Mouse (Mus musculus): Measurements from ENCODE around the gene Timmdc1. TPM values are rescaled to one million over a fixed set of nuclear protein-coding genes. Genes with fewer than 3 reads are reported as not detected.

Timmdc1 gene
- polyA plus RNA-seq, 1 experiment from 2014 or later = 26.4 TPM

DNA sequence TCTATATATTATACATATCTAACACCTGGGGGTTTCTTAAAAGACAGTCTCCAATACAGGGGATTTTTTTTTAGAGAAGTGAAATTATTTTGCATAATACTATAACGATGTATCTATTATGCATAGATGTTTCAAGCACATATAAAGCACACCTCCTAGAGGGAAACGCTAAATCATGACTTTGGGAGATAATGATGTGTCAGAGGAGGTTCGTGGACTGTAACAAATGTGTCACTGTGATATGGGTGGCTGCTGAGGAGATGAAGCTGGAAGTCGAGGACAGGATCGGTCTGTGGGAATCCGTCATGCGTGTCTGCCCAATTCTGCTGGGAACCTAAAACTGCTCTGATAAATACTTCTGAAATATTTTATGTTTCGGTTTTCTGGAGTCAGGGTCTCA is 60.7 kb downstream of the Timmdc1 start:
- H3K4me1 ChIP-seq (ENCODE audit: control insufficient read depth, insufficient read depth, low read length) = no peaks in the 10 kb centered on the region
- H3K9me3 ChIP-seq (replicated peaks; ENCODE audit: control insufficient read depth, low read length) = no peaks in the 10 kb centered on the region
- DNase-seq (ENCODE audit: low spot score) = no peak
- no peaks in the 10 kb centered on the region for H3K27me3 ChIP-seq (replicated peaks; ENCODE audit: control insufficient read depth, insufficient read depth, low read length)
- no peak for ATAC-seq
- H3K9ac ChIP-seq (ENCODE audit: low read length) = no peak overlapping the region
- H3K4me2 ChIP-seq (ENCODE audit: low read length) = no peak overlapping the region
- no peak overlapping the region for H3K27ac ChIP-seq (ENCODE audit: low read depth, low read length)
- WGBS = 83% methylated on average over 8 of the region's 8 CpGs
- no peaks in the 10 kb centered on the region for H3K36me3 ChIP-seq (ENCODE audit: control insufficient read depth, insufficient read depth, low read length)
- H3K4me3 ChIP-seq (ENCODE audit: low read depth, low read length) = no peak overlapping the region

DNA sequence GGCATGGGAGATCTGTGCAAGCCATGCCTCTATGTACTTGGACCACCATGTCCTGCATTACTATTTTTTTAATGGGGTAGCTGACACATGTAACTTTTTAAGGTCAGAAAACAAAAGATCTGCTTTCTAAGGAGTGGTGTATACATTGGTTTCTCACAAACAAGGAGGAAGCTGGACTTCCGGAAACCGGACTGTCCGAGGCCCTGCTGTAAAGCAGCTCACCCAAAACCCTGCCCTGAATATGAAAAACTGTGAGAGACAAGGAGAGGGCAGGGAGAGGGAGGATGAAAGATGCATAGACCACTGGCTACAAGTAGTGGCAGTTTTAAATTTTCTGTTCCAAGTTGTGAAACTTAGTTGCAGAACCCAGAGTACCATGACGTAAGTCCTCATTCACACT is 62.5 kb downstream of the Timmdc1 start:
- Histone ChIP-seq H3K9me3 (replicated peaks; ENCODE audit: control insufficient read depth, low read length) (no peaks in the 10 kb centered on the region), H3K27ac (ENCODE audit: low read depth, low read length) (no peak overlapping the region), H3K4me3 (ENCODE audit: low read depth, low read length) (no peak overlapping the region), H3K36me3 (ENCODE audit: control insufficient read depth, insufficient read depth, low read length) (no peaks in the 10 kb centered on the region), H3K4me2 (ENCODE audit: low read length) (no peak overlapping the region), H3K27me3 (replicated peaks; ENCODE audit: control insufficient read depth, insufficient read depth, low read length) (no peaks in the 10 kb centered on the region), H3K9ac (ENCODE audit: low read length) (no peak overlapping the region), H3K4me1 (ENCODE audit: control insufficient read depth, insufficient read depth, low read length) (no peaks in the 10 kb centered on the region)
- WGBS = 95% methylated on average over 4 of the region's 4 CpGs
- no peak for ATAC-seq
- no peak for DNase-seq (ENCODE audit: low spot score)

DNA sequence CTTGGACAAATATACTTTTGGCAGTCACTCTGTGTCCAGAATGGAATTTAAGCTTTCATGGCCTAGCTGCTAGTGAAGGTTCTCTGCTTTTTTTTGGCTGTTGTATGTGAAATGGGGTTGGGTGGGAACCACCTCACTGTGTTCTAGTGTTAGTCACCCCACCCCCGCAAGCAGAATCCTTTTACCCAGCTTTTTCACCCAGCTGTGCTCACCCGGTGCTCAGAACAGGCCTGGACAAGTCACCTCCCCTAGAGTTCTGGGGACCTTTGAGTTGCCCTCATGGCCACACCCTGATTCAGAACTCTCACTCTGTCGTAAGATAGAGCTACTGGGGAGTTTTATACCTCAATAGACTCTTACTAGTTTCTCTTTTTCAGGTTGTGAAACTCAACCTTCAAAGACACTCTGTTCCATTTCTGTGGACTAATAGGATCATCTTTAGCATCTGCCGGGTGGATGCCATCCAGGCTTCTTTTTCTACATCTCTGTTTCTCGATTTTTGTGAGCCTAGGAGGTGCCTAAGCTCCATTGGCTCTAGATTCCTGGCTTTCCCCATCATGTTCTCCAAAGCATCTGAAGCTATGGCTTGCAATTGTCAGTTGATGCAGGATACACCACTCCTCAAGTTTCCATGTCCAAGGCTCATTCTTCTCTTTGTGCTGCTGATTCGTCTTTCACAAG is 63.7 kb downstream of the Timmdc1 start:
- WGBS = 73% methylated on average over 6 of the region's 6 CpGs
- Histone ChIP-seq H3K4me1 (ENCODE audit: control insufficient read depth, insufficient read depth, low read length) (no peaks in the 10 kb centered on the region), H3K9ac (ENCODE audit: low read length) (no peak overlapping the region), H3K9me3 (replicated peaks; ENCODE audit: control insufficient read depth, low read length) (no peaks in the 10 kb centered on the region), H3K27me3 (replicated peaks; ENCODE audit: control insufficient read depth, insufficient read depth, low read length) (no peaks in the 10 kb centered on the region), H3K27ac (ENCODE audit: low read depth, low read length) (no peak overlapping the region), H3K4me3 (ENCODE audit: low read depth, low read length) (no peak overlapping the region), H3K36me3 (ENCODE audit: control insufficient read depth, insufficient read depth, low read length) (no peaks in the 10 kb centered on the region), H3K4me2 (ENCODE audit: low read length) (no peak overlapping the region)
- ATAC-seq = no peak
- DNase-seq (ENCODE audit: low spot score) = no peak

DNA sequence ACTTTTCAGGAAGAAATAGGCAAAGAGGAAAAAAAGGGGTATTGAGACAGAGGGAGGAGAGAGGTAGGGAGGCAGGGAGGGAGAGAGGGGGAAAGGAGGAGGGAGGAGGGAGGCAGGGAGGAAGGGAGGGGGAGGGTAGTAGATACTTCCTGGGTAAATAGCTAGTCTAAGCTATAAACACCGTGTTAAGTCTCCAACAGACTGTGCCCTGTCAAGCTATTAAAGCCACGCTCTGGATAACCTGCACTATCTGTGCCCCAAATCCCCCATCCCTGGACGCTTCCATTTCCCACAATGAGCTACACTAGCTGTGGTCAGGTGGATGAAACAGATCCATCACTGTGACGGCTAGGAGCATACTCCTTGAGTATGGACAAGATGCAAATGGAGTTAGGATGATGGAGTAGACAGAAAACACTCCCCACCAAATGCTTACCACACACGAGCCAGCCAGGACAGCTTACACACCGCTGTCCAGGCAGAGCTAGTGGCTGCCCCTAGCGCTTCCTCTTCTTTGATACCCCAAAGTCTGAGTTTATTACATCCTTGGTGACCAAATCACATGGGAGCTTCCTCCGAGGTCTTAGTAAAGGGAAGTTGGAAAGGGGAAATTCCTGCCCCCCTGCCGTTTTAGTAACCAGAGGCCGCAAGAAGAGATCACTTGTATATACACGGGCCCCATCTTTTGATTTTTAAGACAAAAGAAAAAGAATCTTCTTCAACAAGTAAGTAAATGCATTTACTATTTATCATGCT is 65.5 kb downstream of the Timmdc1 start:
- no peak overlapping the region for H3K27ac ChIP-seq (ENCODE audit: low read depth, low read length)
- no peak overlapping the region for H3K4me2 ChIP-seq (ENCODE audit: low read length)
- ATAC-seq = no peak
- no peaks in the 10 kb centered on the region for H3K9me3 ChIP-seq (replicated peaks; ENCODE audit: control insufficient read depth, low read length)
- DNase-seq (ENCODE audit: low spot score) = no peak
- no peak overlapping the region for H3K4me3 ChIP-seq (ENCODE audit: low read depth, low read length)
- H3K27me3 ChIP-seq (replicated peaks; ENCODE audit: control insufficient read depth, insufficient read depth, low read length) = no peaks in the 10 kb centered on the region
- 66% methylated on average over 11 of the region's 11 CpGs for WGBS
- H3K36me3 ChIP-seq (ENCODE audit: control insufficient read depth, insufficient read depth, low read length) = no peaks in the 10 kb centered on the region
- H3K4me1 ChIP-seq (ENCODE audit: control insufficient read depth, insufficient read depth, low read length) = no peaks in the 10 kb centered on the region
- no peak overlapping the region for H3K9ac ChIP-seq (ENCODE audit: low read length)

DNA sequence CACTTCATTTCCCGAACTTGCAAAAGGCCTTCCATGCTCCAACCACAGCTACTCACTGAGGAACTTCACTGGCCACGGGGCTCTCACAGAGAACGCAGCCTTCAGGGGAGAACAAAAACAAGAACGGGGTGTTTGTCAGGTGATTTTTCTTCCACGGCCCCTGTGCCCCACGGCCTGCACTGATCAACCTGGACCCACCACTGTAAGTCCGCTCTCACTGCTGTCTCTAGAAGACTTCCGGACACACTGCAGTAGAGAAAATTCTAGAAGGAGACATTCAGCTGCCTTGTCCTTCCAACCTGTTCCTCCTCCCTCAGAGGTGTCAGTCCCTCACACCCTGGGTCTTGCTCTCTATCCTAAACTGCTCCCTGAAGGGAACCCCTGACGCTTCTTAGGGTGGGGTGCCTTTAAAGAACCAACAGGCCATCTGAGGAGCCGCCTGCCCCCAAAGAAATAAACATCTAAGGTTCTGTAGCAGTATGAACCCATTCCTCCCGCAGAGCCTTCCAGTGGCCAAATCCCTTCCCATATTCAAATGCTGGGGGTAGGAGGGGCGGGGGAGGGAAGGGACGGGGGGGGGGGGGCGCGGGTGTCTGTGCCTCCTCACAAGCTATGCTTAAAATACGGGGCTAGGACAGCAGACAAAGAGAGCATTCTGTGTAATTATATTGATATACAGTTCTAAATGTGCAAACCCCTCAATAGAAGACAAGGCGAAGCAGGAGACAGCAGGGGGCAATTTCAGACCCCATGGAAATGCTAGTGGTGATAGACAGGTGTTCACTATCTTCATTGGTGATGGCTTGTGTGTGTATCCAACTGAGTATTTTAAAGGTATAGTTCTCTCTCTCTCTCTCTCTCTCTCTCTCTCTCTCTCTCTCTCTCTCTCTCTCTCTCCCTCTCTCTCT is 66.7 kb downstream of the Timmdc1 start, which contains the start of gene Cd80:
TSS of gene Cd80 (plus strand) at position 51 of the 908 bp plus-strand sequence.
- no peaks in the 10 kb centered on the region for H3K9me3 ChIP-seq (replicated peaks; ENCODE audit: control insufficient read depth, low read length)
- no peak within 1 kb of the TSS for H3K27ac ChIP-seq (ENCODE audit: low read depth, low read length)
- H3K27me3 ChIP-seq (replicated peaks; ENCODE audit: control insufficient read depth, insufficient read depth, low read length) = no peaks in the 10 kb centered on the region
- H3K4me2 ChIP-seq (ENCODE audit: low read length) = no peak within 1 kb of the TSS
- H3K36me3 ChIP-seq (ENCODE audit: control insufficient read depth, insufficient read depth, low read length) = no peaks in the 10 kb centered on the region
- DNase-seq (ENCODE audit: low spot score) (no peak), ATAC-seq (no peak)
- H3K4me1 ChIP-seq (ENCODE audit: control insufficient read depth, insufficient read depth, low read length) = peaks cover 4% of the 10 kb centered on the region
- no peak within 1 kb of the TSS for H3K9ac ChIP-seq (ENCODE audit: low read length)
- 70% methylated on average over 17 of the region's 17 CpGs for WGBS
- H3K4me3 ChIP-seq (ENCODE audit: low read depth, low read length) = no peak within 1 kb of the TSS

DNA sequence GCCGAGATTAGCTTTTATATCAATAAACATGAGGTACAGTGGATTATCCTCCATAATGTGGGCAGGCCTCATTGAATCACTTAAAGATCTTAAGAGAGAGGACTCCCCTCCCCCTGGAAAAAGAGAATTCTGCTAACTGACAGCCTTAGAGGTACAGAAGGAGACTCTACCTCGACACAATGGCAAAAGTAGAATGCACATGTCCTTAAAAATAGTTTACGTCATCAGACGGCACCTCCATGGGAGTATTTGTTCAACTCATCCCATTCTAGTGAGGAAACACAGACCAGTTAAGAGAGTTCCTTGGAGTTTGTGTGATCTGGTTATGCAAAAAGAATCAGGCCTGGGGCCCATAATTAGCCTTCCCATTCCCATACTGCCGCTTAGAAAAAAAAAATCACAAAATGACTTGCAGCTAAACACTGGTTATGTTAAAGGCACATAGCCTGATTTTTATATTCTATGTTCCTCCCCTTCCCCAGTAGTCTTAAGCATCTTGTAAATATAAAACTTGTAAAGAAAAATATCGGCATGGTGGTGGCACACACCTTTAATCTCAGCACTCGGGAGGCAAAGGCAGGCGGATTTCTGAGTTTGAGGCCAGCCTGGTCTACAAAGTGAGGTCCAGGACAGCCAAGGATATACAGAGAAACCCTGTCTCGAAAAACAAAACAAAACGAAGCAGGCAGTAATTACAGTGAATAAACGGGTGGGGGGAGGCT is 67.8 kb downstream of the Timmdc1 start:
- peaks cover 9% of the 10 kb centered on the region for H3K36me3 ChIP-seq (ENCODE audit: control insufficient read depth, insufficient read depth, low read length)
- DNase-seq (ENCODE audit: low spot score) = no peak
- no peak overlapping the region for H3K27ac ChIP-seq (ENCODE audit: low read depth, low read length)
- no peak overlapping the region for H3K4me3 ChIP-seq (ENCODE audit: low read depth, low read length)
- no peaks in the 10 kb centered on the region for H3K27me3 ChIP-seq (replicated peaks; ENCODE audit: control insufficient read depth, insufficient read depth, low read length)
- H3K4me1 ChIP-seq (ENCODE audit: control insufficient read depth, insufficient read depth, low read length) = peaks cover 4% of the 10 kb centered on the region
- no peak overlapping the region for H3K4me2 ChIP-seq (ENCODE audit: low read length)
- no peak for ATAC-seq
- 78% methylated on average over 11 of the region's 11 CpGs for WGBS
- no peak overlapping the region for H3K9ac ChIP-seq (ENCODE audit: low read length)
- no peaks in the 10 kb centered on the region for H3K9me3 ChIP-seq (replicated peaks; ENCODE audit: control insufficient read depth, low read length)

DNA sequence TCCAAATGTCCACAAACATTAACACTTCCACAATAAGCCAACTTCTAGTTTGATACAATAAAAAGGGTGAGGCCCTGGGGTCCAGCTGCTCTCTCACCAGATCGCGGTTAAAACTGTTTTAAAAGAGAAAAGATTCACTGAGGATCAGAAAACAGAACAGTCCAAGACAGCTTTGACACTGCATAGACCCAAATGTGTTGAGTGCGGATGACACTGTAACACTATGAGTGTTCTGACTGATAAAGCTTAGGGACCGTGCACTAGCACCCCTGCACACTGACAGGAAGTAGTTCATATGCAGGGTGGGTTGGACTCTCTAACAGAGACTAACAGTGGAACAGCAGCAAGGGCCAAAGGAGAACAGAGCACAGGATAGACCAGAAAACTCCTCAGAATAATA is 68.5 kb downstream of the Timmdc1 start:
- no peak for DNase-seq (ENCODE audit: low spot score)
- 92% methylated on average over 4 of the region's 4 CpGs for WGBS
- Histone ChIP-seq H3K9me3 (replicated peaks; ENCODE audit: control insufficient read depth, low read length) (no peaks in the 10 kb centered on the region), H3K4me1 (ENCODE audit: control insufficient read depth, insufficient read depth, low read length) (peaks cover 4% of the 10 kb centered on the region), H3K36me3 (ENCODE audit: control insufficient read depth, insufficient read depth, low read length) (peaks cover 14% of the 10 kb centered on the region), H3K4me3 (ENCODE audit: low read depth, low read length) (no peak overlapping the region), H3K9ac (ENCODE audit: low read length) (no peak overlapping the region), H3K27me3 (replicated peaks; ENCODE audit: control insufficient read depth, insufficient read depth, low read length) (no peaks in the 10 kb centered on the region), H3K27ac (ENCODE audit: low read depth, low read length) (no peak overlapping the region), H3K4me2 (ENCODE audit: low read length) (no peak overlapping the region)
- ATAC-seq = no peak

DNA sequence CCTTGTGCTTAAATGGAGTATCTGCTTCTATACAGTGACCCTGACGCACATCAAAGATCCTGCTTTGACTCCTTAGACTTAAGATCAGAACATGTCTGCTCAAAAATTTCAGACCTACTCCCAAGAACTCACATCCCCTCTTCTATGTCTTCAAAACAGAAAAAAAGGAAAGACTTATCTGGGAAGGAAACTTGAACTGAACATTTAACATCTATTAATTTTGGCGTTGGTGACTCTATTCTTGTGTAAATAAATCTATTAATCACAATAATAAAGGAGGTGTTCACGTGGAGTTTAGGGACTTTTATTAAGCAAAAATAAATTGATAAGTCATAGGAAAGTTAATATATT is 69.3 kb downstream of the Timmdc1 start:
- ATAC-seq (no peak), DNase-seq (ENCODE audit: low spot score) (no peak)
- no peaks in the 10 kb centered on the region for H3K27me3 ChIP-seq (replicated peaks; ENCODE audit: control insufficient read depth, insufficient read depth, low read length)
- 23% methylated on average over 3 of the region's 3 CpGs for WGBS
- H3K4me3 ChIP-seq (ENCODE audit: low read depth, low read length) = peak overlapping the region; percentile 76
- peak overlapping the region; percentile 57 for H3K4me2 ChIP-seq (ENCODE audit: low read length)
- no peaks in the 10 kb centered on the region for H3K9me3 ChIP-seq (replicated peaks; ENCODE audit: control insufficient read depth, low read length)
- no peak overlapping the region for H3K27ac ChIP-seq (ENCODE audit: low read depth, low read length)
- peaks cover 4% of the 10 kb centered on the region for H3K4me1 ChIP-seq (ENCODE audit: control insufficient read depth, insufficient read depth, low read length)
- H3K9ac ChIP-seq (ENCODE audit: low read length) = peak overlapping the region; percentile 97
- H3K36me3 ChIP-seq (ENCODE audit: control insufficient read depth, insufficient read depth, low read length) = peaks cover 20% of the 10 kb centered on the region

Measured in forebrain, embryonic 14.5 days (tissue).